Mouse (Mus musculus) midbrain, embryonic 11.5 days (tissue): ENCODE results near the gene Bicd2. TPM values are rescaled to one million over a fixed set of nuclear protein-coding genes. Genes with fewer than 3 reads are reported as not detected.
A peak's percentile ranks its signal among the peaks of the same experiment; 100 is the strongest.

Experiments used
- ATAC-seq: fragments of 200-750 bp; cut with Nextera tagmentation; 2 replicates; pipeline ENCODE4 v1.8.0; 2017; ENCODE audit warnings: moderate TSS enrichment, moderate library complexity; ENCODE audit not compliant: low FRiP score
- DNase-seq: peaks from one replicate; pipeline ENCODE4 v3.0.0; 2015; ENCODE audit warnings: low spot score; ENCODE audit errors: missing footprints
- H3K27ac ChIP-seq: fragments of 300-500 bp; sonication (generic); 2 replicates; pipeline ENCODE4 v1.5.1; 2014; ENCODE audit warnings: low read depth, low read length
- H3K27me3 ChIP-seq: fragments of 300-500 bp; sonication (generic); 2 replicates; pipeline ENCODE4 v1.6.1; 2014; ENCODE audit warnings: mild to moderate bottlenecking, low read length, moderate library complexity, mixed read lengths; ENCODE audit not compliant: control insufficient read depth, insufficient read depth
- H3K36me3 ChIP-seq: fragments of 300-500 bp; sonication (generic); 2 replicates; pipeline ENCODE4 v1.6.1; 2014; ENCODE audit warnings: mild to moderate bottlenecking, low read length, moderate library complexity, mixed read lengths; ENCODE audit not compliant: control insufficient read depth, insufficient read depth
- H3K4me1 ChIP-seq: fragments of 300-500 bp; sonication (generic); 2 replicates; pipeline ENCODE4 v1.6.1; 2014; ENCODE audit warnings: low read length; ENCODE audit not compliant: control insufficient read depth, insufficient read depth
- H3K4me2 ChIP-seq: fragments of 300-500 bp; sonication (generic); 2 replicates; pipeline ENCODE4 v1.6.1; 2014; ENCODE audit warnings: mild to moderate bottlenecking, moderate library complexity
- H3K4me3 ChIP-seq: fragments of 300-500 bp; sonication (generic); 2 replicates; pipeline ENCODE4 v1.5.1; 2014; ENCODE audit warnings: low read depth, low read length
- H3K9ac ChIP-seq: fragments of 300-500 bp; sonication (generic); 2 replicates; pipeline ENCODE4 v1.6.1; 2014; ENCODE audit warnings: low read length
- H3K9me3 ChIP-seq: fragments of 300-500 bp; sonication (generic); 2 replicates; pipeline ENCODE4 v1.6.1; 2016; ENCODE audit warnings: low read length; ENCODE audit not compliant: control insufficient read depth
- WGBS: fragments of 180-500 bp; shearing (Covaris S2); extraction: QIAGEN DNeasy Blood & Tissue Kit; methylation state at CpG from one replicate; pipeline ENCODE4 v1.1.7; 2014; 5-methylcytosine and 5-hydroxymethylcytosine counted together
- polyA plus RNA-seq: library from polyadenylated mRNA; unstranded; fragments of >200 nt; fragmentation: Nextera tagmentation; extraction: Ambion mirVana; gene quantifications from 2 replicates; pipeline ENCODE4 v1.2.1, GENCODE M21; 2014

The Bicd2 gene
- 24.8 and 25.3 TPM in 2 replicates for polyA plus RNA-seq

DNA sequence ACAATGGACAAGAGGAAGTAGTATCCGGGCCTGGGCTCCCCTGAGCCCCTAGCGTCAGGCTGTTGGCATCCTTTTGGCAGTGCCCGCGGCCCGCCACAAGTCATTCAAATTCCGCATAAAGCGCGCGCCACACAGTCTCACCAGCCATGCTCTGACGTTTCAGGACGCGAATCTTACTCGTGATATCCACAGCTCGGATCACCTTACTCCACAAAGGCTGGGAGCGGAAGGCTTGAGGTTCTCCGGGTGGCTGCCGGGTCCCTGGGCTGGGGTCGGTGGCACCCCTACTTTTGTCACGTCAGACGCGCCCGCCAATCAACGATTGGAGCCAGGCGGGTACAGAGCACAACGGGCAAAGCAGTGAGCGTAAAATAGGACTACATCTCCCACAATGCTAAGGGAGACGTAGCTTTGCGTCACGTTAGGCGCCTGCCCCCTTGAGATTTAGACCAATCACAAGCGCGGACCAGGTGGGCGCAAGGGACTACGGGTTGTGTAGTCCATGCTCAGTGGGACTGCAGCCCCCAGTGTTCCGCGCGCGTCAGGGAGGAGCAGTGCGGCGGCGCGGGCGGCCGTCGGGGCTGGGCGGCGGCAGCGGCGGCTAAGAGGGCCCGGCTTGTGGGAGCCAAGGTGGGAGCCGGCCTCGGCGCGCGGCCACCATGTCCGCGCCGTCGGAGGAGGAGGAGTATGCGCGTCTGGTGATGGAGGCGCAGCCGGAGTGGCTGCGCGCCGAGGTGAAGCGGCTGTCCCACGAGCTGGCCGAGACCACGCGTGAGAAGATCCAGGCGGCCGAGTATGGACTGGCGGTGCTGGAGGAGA lies at the start of gene Bicd2:
Bicd2 (plus strand) TSS at position 574 of the 819 bp plus-strand sequence.
- no peaks in the 10 kb centered on the region for H3K36me3 ChIP-seq

DNA sequence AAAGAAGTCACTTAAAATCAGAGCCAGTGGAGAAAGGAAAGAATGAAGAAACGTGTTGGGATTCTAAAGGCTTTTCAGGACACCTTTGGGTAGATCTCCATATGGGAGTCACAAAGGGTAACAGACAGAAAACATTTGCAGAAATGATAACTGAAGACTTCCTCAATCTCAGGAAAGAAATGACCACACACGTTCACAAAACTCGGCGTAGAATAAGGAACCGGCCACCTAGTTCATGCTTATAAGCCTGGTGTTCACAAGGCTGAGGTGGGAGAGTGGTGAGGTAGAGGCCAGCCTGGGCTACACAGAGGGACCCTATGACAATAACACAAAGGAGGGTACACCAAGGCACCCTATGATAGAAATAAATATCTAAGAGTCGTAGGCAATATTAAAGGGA lies 49.4 kb upstream of the Bicd2 start:
- no peak for DNase-seq
- Histone ChIP-seq H3K4me1 (no peaks in the 10 kb centered on the region), H3K36me3 (no peaks in the 10 kb centered on the region), H3K4me3 (no peak overlapping the region), H3K9ac (no peak overlapping the region), H3K27me3 (no peaks in the 10 kb centered on the region), H3K27ac (no peak overlapping the region), H3K4me2 (no peak overlapping the region), H3K9me3 (no peaks in the 10 kb centered on the region)
- 92% methylated on average over 6 of the region's 6 CpGs for WGBS
- no peak for ATAC-seq

More for the DNA sequence above, at the start of gene Bicd2:
- Histone ChIP-seq H3K4me2 (peak within 1 kb of the TSS; percentile 69), H3K4me3 (peak within 1 kb of the TSS; percentile 90), H3K4me1 (peaks cover 17% of the 10 kb centered on the region), H3K27me3 (no peaks in the 10 kb centered on the region), H3K27ac (0 out of 2 replicates have a peak within 1 kb of the TSS, but pooled peaks have one; percentile 25), H3K9ac (peak within 1 kb of the TSS; percentile 93), H3K9me3 (no peaks in the 10 kb centered on the region)
- under 1% methylated on average over 74 of the region's 74 CpGs for WGBS
- peak; percentile 99 for ATAC-seq
- peak; percentile 99 for DNase-seq

DNA sequence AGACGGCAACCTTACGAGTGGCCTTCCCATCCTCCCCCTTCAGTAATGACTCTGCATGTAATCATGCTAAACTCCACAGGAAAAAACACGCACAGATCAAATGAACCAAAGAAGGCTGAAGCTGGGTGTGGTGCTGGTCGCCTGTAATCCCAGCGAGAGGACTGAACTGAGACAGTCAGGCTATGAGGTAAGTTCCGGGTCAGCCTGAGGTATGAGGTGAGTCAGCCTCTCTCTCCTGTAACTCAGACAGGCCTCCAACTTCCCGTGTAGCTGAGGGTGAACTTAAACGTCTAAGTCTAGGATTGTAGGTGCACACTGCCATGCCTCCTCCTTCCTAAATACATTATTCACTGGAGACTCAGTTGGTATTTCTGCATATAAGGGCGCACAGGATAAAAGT lies 47.3 kb upstream of the Bicd2 start:
- Histone ChIP-seq H3K36me3 (no peaks in the 10 kb centered on the region), H3K9me3 (no peaks in the 10 kb centered on the region), H3K27me3 (no peaks in the 10 kb centered on the region), H3K27ac (no peak overlapping the region), H3K9ac (no peak overlapping the region), H3K4me3 (no peak overlapping the region), H3K4me2 (no peak overlapping the region), H3K4me1 (no peaks in the 10 kb centered on the region)
- DNase-seq: no peak
- 89% methylated on average over 9 of the region's 9 CpGs for WGBS
- ATAC-seq: no peak

DNA sequence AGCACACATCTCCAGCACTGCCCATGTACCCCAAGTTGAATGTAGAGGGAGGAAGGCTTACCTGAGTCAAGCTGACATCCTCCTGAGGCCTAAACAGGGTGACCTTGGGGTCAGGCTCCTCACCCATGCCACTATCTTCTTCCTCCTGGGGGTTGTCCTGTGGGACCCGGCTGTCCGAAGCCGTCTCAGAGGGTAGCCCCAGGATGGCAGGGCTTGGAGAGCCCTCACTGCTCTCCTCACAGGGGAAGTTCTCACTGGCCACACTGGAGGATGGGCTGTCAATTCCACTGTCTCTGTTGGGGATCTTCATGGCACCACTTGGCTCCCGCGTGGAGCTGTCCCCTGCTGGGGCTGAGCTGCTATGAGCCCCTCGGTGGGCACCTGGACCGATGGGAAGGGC lies 45.1 kb upstream of the Bicd2 start:
- Histone ChIP-seq H3K4me2 (no peak overlapping the region), H3K27ac (no peak overlapping the region), H3K9ac (no peak overlapping the region), H3K4me1 (no peaks in the 10 kb centered on the region), H3K27me3 (no peaks in the 10 kb centered on the region), H3K9me3 (no peaks in the 10 kb centered on the region), H3K4me3 (no peak overlapping the region), H3K36me3 (no peaks in the 10 kb centered on the region)
- DNase-seq (no peak), ATAC-seq (no peak)
- 82% methylated on average over 7 of the region's 7 CpGs for WGBS

DNA sequence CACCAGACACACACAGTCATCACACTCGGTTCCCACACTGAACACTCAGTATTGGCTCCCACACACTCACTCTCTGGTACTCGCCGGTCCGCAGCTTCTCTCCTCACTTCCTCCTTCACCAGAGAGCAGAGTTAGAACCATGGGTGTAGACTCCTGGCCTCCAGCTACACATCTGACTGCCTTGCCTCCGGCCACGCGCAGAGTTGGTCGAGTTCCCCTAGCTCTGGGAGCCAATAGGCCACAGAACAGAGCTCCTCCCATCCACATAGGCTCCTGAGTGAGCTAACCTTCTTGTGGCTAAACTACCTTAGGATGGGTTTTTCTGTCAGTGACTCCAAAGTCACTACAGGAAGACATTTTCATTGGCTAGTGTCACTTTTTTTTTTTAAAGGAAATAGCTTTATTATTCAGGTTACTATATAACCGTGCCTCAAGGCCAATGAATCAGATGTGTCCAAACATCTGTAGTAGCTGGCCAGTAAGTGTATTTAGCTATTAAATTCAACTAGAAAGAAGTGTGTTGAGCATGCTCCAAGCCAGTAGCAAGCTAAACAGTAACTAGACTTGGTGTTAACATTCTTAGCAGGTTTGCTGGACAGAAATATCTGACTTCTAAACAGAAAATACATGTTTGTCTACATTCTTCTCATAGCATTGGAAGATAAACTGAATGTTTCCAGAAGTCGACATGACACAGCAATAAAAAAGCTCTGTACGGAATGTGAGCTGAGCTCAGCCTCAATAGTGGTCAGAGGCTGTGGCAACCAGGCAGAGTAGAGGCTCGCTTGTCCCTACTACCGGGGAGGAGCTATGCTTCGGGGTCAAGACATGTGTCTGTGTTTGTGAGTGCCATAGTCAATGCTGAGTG lies 42.6 kb upstream of the Bicd2 start:
- Histone ChIP-seq H3K9ac (no peak overlapping the region), H3K4me3 (no peak overlapping the region), H3K27ac (no peak overlapping the region), H3K36me3 (no peaks in the 10 kb centered on the region), H3K4me1 (no peaks in the 10 kb centered on the region), H3K9me3 (no peaks in the 10 kb centered on the region), H3K27me3 (no peaks in the 10 kb centered on the region), H3K4me2 (no peak overlapping the region)
- DNase-seq: no peak
- no peak for ATAC-seq
- 89% methylated on average over 14 of the region's 14 CpGs for WGBS

DNA sequence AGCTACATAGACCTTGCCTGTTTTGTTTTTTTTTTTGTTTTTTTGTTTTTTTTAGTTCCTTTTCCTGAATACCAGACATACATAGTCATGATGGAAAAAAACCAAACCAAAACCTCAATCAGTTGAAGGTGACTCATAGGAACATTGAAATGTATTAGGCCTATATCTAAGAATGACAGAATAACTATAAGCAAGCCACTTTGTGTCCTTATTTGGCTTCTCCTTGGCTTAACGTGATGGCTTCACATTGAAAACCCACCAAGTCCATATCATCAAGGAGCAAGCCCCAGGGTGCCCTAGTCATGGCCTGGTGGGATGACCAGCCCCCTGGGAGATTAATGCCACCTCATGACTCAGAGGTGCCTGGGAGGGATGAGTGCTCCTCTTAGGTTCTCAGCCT lies 40.6 kb upstream of the Bicd2 start:
- 83% methylated on average over 1 of the region's 1 CpGs for WGBS
- no peak overlapping the region for H3K9ac ChIP-seq

DNA sequence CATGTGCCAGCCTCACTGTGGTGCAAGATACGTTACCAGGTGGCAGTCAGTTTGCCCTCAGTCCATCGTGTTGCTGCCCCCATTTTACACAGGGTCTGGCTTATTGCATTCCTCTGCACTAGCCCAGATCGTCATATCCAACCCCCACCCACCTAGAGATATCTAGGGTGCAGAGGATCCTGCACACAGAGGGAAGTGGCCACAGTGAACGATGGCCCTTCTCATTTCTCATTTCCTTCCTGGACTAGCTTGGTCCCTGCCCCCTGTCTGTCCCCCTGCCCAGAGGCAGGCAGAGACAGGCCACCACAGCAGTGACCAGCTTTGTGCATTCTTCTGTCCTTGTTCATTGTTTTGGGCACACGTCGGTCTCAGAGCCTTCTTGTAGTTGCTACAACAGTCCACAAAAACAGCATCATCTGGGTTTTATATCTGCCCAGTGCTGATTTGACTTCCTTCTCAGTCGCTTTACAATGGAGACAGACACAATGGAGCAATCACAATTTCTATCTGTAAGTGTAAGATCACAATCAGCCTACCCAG lies 34.5 kb upstream of the Bicd2 start:
- no peaks in the 10 kb centered on the region for H3K27me3 ChIP-seq
- no peaks in the 10 kb centered on the region for H3K36me3 ChIP-seq
- H3K9ac ChIP-seq: no peak overlapping the region
- H3K27ac ChIP-seq: no peak overlapping the region
- 75% methylated on average over 7 of the region's 7 CpGs for WGBS
- no peak for ATAC-seq
- no peak overlapping the region for H3K4me2 ChIP-seq
- H3K4me3 ChIP-seq: no peak overlapping the region
- DNase-seq: no peak
- peaks cover 4% of the 10 kb centered on the region; the same call in 1 of the 2 replicates for H3K4me1 ChIP-seq
- H3K9me3 ChIP-seq: no peaks in the 10 kb centered on the region

More for the DNA sequence above, 40.6 kb upstream of the Bicd2 start:
- Histone ChIP-seq H3K27me3 (no peaks in the 10 kb centered on the region), H3K9me3 (no peaks in the 10 kb centered on the region), H3K4me3 (no peak overlapping the region), H3K4me2 (no peak overlapping the region), H3K36me3 (no peaks in the 10 kb centered on the region), H3K4me1 (no peaks in the 10 kb centered on the region), H3K27ac (no peak overlapping the region)
- DNase-seq (no peak), ATAC-seq (no peak)

DNA sequence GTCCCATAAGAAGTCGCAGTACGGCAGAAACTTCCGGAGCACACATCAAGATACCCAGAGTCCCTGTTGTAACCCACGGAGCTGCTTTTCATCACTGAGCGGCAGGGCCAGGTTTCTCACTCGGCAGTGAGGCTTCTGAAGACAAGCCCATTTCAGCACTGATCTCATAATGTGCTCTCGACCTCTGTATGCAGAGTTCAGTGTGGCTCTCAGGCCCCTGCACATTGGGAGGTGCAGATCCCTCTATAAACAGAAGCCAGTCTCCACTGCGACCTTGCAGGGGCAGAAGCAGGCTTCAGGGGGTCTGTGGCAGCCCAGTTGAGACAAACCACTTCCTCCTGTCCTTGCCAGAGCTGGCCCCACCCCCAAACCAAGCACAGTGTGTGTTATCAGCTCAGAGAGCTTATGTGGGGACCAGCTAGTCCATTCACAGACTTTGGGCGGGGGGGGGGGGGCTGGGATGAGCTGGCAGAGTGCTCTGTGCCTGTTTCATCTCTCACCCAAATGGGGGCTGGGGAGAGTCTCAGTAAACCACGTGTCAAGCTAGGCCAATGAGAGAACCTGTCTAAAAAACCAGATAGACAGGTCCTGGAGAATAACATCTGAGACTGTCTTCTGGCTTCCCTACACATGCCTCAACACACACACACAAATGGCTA lies 33.9 kb upstream of the Bicd2 start:
- Histone ChIP-seq H3K27ac (no peak overlapping the region), H3K4me3 (no peak overlapping the region), H3K9me3 (no peaks in the 10 kb centered on the region), H3K36me3 (no peaks in the 10 kb centered on the region), H3K4me2 (no peak overlapping the region), H3K4me1 (peaks cover 4% of the 10 kb centered on the region; the same call in 1 of the 2 replicates), H3K9ac (no peak overlapping the region), H3K27me3 (no peaks in the 10 kb centered on the region)
- ATAC-seq (peak; percentile 38; the same call in 1 of the 2 replicates), DNase-seq (no peak)
- 46% methylated on average over 10 of the region's 10 CpGs for WGBS
